Mouse (Mus musculus) liver, embryonic 14.5 days (tissue): ENCODE measurements around the gene Pnpla6. TPM values are rescaled to one million over a fixed set of nuclear protein-coding genes. Genes with fewer than 3 reads are reported as not detected.

Source experiments
- ATAC-seq: fragments of 200-750 bp; cut with Nextera tagmentation; 2 replicates; pipeline ENCODE4 v1.8.0; 2017; ENCODE audit warnings: moderate number of reproducible peaks, mild to moderate bottlenecking, moderate library complexity; ENCODE audit not compliant: insufficient read depth
- DNase-seq, 3 experiments: peaks; one replicate each; pipeline ENCODE4 v3.0.0-alpha.2; 2012 to 2013; ENCODE audit warnings: low read depth in 3 of 3, low spot score in 3 of 3
- H3K27ac ChIP-seq: fragments of 300-500 bp; sonication (generic); 2 replicates; pipeline ENCODE4 v1.5.1; 2014; ENCODE audit warnings: moderate library complexity, mild to moderate bottlenecking, control low read depth, inconsistent platforms
- H3K27me3 ChIP-seq: fragments of 300-500 bp; sonication (generic); 2 replicates; pipeline ENCODE4 v1.6.1; 2014; ENCODE audit warnings: mild to moderate bottlenecking, low read length, moderate library complexity; ENCODE audit not compliant: control insufficient read depth, insufficient read depth
- H3K36me3 ChIP-seq: fragments of 300-500 bp; sonication (generic); replicated peaks from 2 replicates; pipeline ENCODE4 v1.6.1; 2014; ENCODE audit warnings: low read depth; ENCODE audit not compliant: control insufficient read depth, insufficient read depth
- H3K4me1 ChIP-seq, 2 experiments: fragments of 200-500 bp in 1 of 2; fragments of 300-500 bp in 1 of 2; sonication (generic) in 1 of 2; replicated peaks; 2 replicates each; pipeline ENCODE4 v1.6.1; 2012 to 2014; ENCODE audit warnings: antibody characterized with exemption in 1 of 2, inconsistent platforms in 1 of 2, low read length in 1 of 2; ENCODE audit not compliant: control insufficient read depth in 2 of 2, insufficient read depth in 2 of 2
- H3K4me2 ChIP-seq: fragments of 300-500 bp; sonication (generic); 2 replicates; pipeline ENCODE4 v1.6.1; 2014; ENCODE audit warnings: low read depth, mild to moderate bottlenecking, control low read depth, moderate library complexity
- H3K4me3 ChIP-seq, 2 experiments: fragments of 200-500 bp in 1 of 2; fragments of 300-500 bp in 1 of 2; sonication (generic) in 1 of 2; 2 replicates each; pipeline ENCODE4 v1.5.1; 2012 to 2014; ENCODE audit warnings: low read depth in 2 of 2, low read length in 2 of 2, mild to moderate bottlenecking in 2 of 2, control low read depth in 1 of 2, inconsistent platforms in 1 of 2, moderate library complexity in 1 of 2; ENCODE audit not compliant: insufficient read depth in 1 of 2
- H3K9ac ChIP-seq: fragments of 300-500 bp; sonication (generic); replicated peaks from 2 replicates; pipeline ENCODE4 v1.6.1; 2014; ENCODE audit warnings: mild to moderate bottlenecking, control low read depth, moderate library complexity
- H3K9me3 ChIP-seq: fragments of 300-500 bp; sonication (generic); 2 replicates; pipeline ENCODE4 v1.6.1; 2016; ENCODE audit warnings: low read length, mixed read lengths; ENCODE audit not compliant: control insufficient read depth
- CTCF ChIP-seq: IDR thresholded peaks from 2 replicates; pipeline ENCODE4 v1.5.1; 2016; ENCODE audit warnings: antibody characterized with exemption, low read depth, control low read depth
- EP300 ChIP-seq: IDR thresholded peaks from 2 replicates; pipeline ENCODE4 v1.6.1; 2016; ENCODE audit warnings: antibody characterized with exemption, low read depth
- WGBS: fragments of 180-500 bp; shearing (Covaris S2); extraction: QIAGEN DNeasy Blood & Tissue Kit; methylation state at CpG from one replicate; pipeline ENCODE4 v1.1.7; 2014; ENCODE audit not compliant: insufficient replicate concordance; 5-methylcytosine and 5-hydroxymethylcytosine counted together
- polyA plus RNA-seq, 2 experiments: library from polyadenylated mRNA; depleted of rRNA in 1 of 2; stranded (reverse) in 1 of 2; unstranded in 1 of 2; fragments of >200 nt; fragmentation: Nextera tagmentation in 1 of 2; extraction: Ambion mirVana in 1 of 2; gene quantifications; 2 replicates each; pipeline versions ENCODE4 v1.2.1 to v1.2.3; 2012 to 2014

Gene Pnpla6
- polyA plus RNA-seq, 2 experiments = 6.5 to 14.2 TPM

GRCm38 (mm10) chr8:3496428-3496748 is 18.8 kb upstream of the Pnpla6 start:
- H3K9ac ChIP-seq = no peak overlapping the region
- peaks cover under 1 to 26% of the 10 kb centered on the region in 2 experiments; a peak in 3 of 4 replicates for H3K4me1 ChIP-seq
- H3K36me3 ChIP-seq = no peaks in the 10 kb centered on the region
- TF ChIP-seq CTCF (no peak), EP300 (no peak)
- 85% methylated on average over 15 of the region's 15 CpGs for WGBS
- no peak overlapping the region for H3K27ac ChIP-seq
- no peaks in the 10 kb centered on the region for H3K27me3 ChIP-seq
- no peaks in the 10 kb centered on the region for H3K9me3 ChIP-seq
- no peak overlapping the region for H3K4me2 ChIP-seq
- DNase-seq (no peak), ATAC-seq (no peak)
- H3K4me3 ChIP-seq = no peak overlapping the region

- no peak overlapping the region for H3K27ac ChIP-seq
- 69% methylated on average over 3 of the region's 3 CpGs for WGBS
- DNase-seq = no peak
Measured at GRCm38 (mm10) chr8:3498583-3498982, 16.6 kb upstream of the Pnpla6 start.

DNA sequence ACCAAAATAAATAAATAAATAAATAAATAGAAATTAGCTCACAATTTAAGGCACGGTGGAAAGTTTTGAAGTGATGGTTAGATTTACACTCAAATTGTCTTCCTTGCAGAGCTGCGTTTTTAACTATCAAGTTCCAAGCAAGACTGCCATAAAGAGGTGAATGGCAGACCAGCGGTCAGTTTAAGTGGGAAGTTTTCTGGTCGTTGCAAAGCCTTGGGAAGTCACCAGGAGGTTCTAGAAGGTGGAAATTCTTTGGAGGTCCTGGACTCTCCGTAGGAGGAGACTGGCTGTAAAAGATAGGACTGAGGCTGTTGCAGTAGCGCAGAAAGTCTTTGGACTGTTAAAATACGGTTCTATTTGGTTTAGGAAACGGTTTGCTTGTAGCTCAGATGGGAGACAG is 15.4 kb upstream of the Pnpla6 start:
- Histone ChIP-seq H3K4me1 (peaks cover 2 to 16% of the 10 kb centered on the region in 2 experiments; a peak in 2 of 4 replicates), H3K36me3 (no peaks in the 10 kb centered on the region), H3K4me2 (peak overlapping the region; percentile 79), H3K9ac (peak overlapping the region; percentile 79), H3K27me3 (no peaks in the 10 kb centered on the region), H3K9me3 (no peaks in the 10 kb centered on the region), H3K4me3 (peak overlapping the region; percentile 74 to 93), H3K27ac (peak overlapping the region; percentile 81)
- 4% methylated on average over 8 of the region's 8 CpGs for WGBS
- TF ChIP-seq EP300 = no peak
- TF ChIP-seq CTCF = no peak
- ATAC-seq = no peak; the same call in 1 of the 2 replicates
- DNase-seq = no peak

More at GRCm38 (mm10) chr8:3498583-3498982, 16.6 kb upstream of the Pnpla6 start:
- no peak overlapping the region for H3K9ac ChIP-seq
- H3K27me3 ChIP-seq = no peaks in the 10 kb centered on the region
- no peak for TF ChIP-seq EP300
- no peak for TF ChIP-seq CTCF
- H3K4me2 ChIP-seq = no peak overlapping the region
- no peaks in the 10 kb centered on the region for H3K36me3 ChIP-seq
- H3K9me3 ChIP-seq = no peaks in the 10 kb centered on the region
- ATAC-seq = no peak
- no peak overlapping the region for H3K4me3 ChIP-seq
- peaks cover 2 to 25% of the 10 kb centered on the region in 2 experiments; a peak in 3 of 4 replicates for H3K4me1 ChIP-seq

GRCm38 (mm10) chr8:3500235-3501090 is 14.7 kb upstream of the Pnpla6 start, which contains the start of gene Mcoln1:
Mcoln1 (plus strand) TSS chr8:3500457.
- no peaks in the 10 kb centered on the region for H3K36me3 ChIP-seq
- DNase-seq (peak; percentile 95 to 96 (median 96)), ATAC-seq (peak; percentile 90)
- H3K4me2 ChIP-seq = peak within 1 kb of the TSS; percentile 79
- no peaks in the 10 kb centered on the region for H3K27me3 ChIP-seq
- TF ChIP-seq CTCF = peak; percentile 39
- peak; percentile 41; the same call in 1 of the 2 replicates for TF ChIP-seq EP300
- peak within 1 kb of the TSS; percentile 74 to 93 for H3K4me3 ChIP-seq
- H3K4me1 ChIP-seq = peaks cover 2 to 15% of the 10 kb centered on the region in 2 experiments; a peak in 2 of 4 replicates
- under 1% methylated on average over 70 of the region's 70 CpGs for WGBS
- no peaks in the 10 kb centered on the region for H3K9me3 ChIP-seq
- H3K27ac ChIP-seq = peak within 1 kb of the TSS; percentile 81
- H3K9ac ChIP-seq = peak within 1 kb of the TSS; percentile 79

- no peak for DNase-seq
- Histone ChIP-seq H3K36me3 (no peaks in the 10 kb centered on the region), H3K9me3 (no peaks in the 10 kb centered on the region), H3K4me3 (no peak overlapping the region), H3K27ac (no peak overlapping the region), H3K9ac (no peak overlapping the region), H3K4me2 (no peak overlapping the region), H3K4me1 (peaks cover 2 to 15% of the 10 kb centered on the region in 2 experiments; a peak in 2 of 4 replicates), H3K27me3 (no peaks in the 10 kb centered on the region)
- 42% methylated on average over 4 of the region's 4 CpGs for WGBS
- no peak for TF ChIP-seq EP300
- TF ChIP-seq CTCF = no peak
- ATAC-seq = no peak
Measured at GRCm38 (mm10) chr8:3502217-3502616, 13.0 kb upstream of the Pnpla6 start.
